Mouse (Mus musculus) left cerebral cortex, postnatal 36 days (tissue): ENCODE measurements around the gene Fgfr2. TPM values are rescaled to one million over a fixed set of nuclear protein-coding genes. Genes with fewer than 3 reads are reported as not detected.
A peak's percentile ranks its signal among the peaks of the same experiment; 100 is the strongest.

Experiments
- DNase-seq, 2 experiments: peaks; one replicate each; pipeline ENCODE4 v3.0.0; 2021 to 2022; ENCODE audit warnings: low spot score in 2 of 2, mixed read lengths in 1 of 2
- intact Hi-C: fragments of 180-260 bp; cut with DNase I; formaldehyde crosslinking; loops from one replicate; pipeline ENCODE4 v1.15.1; 2025
- total RNA-seq, 2 experiments: library from RNA; stranded (reverse); gene quantifications; 2 replicates each; pipeline ENCODE4 v1.2.3; 2021

Fgfr2 gene
- total RNA-seq, 2 experiments from 2014 or later = 41.6 to 46.6 TPM

GRCm38 (mm10) chr7:132775922-132776321, 347.2 kb downstream of the Fgfr2 start:
- intact Hi-C loops = no loop called here
- no peak for DNase-seq

GRCm38 (mm10) chr7:132775333-132775732, 347.8 kb downstream of the Fgfr2 start:
- no peak for DNase-seq
- intact Hi-C loops = no loop called here

GRCm38 (mm10) chr7:132773011-132773705, 350.0 kb downstream of the Fgfr2 start:
- DNase-seq = no peak
- intact Hi-C loops = no loop called here

GRCm38 (mm10) chr7:132772440-132772839, 350.7 kb downstream of the Fgfr2 start:
- intact Hi-C loops = no loop called here

GRCm38 (mm10) chr7:132768498-132769344, 354.4 kb downstream of the Fgfr2 start:
- no peak for DNase-seq
- intact Hi-C loops = loop anchor here (2.0 to 5.0 kb wide), 2 partner anchors 18 to 44 kb away; partner anchors contain the start of gene Fam53b

More at GRCm38 (mm10) chr7:132772440-132772839, 350.7 kb downstream of the Fgfr2 start:
- DNase-seq = no peak

- intact Hi-C loops = loop anchor here (2.0 to 5.0 kb wide), 2 partner anchors 19 to 44 kb away; partner anchors contain the start of gene Fam53b
- DNase-seq = no peak
These were observed 355.2 kb downstream of the Fgfr2 start for GRCm38 (mm10) chr7:132767999-132768370.

- no peak for DNase-seq
- intact Hi-C loops = loop anchor here (5.0 kb wide), 1 partner anchor 45 kb away; the partner anchor contains the start of gene Fam53b
These were observed 355.7 kb downstream of the Fgfr2 start for GRCm38 (mm10) chr7:132767233-132767998.

GRCm38 (mm10) chr7:132766235-132766871, 356.8 kb downstream of the Fgfr2 start:
- no peak for DNase-seq

GRCm38 (mm10) chr7:132765629-132766186, 357.4 kb downstream of the Fgfr2 start:
- intact Hi-C loops = loop anchor here (5.0 kb wide), 1 partner anchor 47 kb away; the partner anchor contains the start of gene Fam53b
- no peak for DNase-seq

More at GRCm38 (mm10) chr7:132766235-132766871, 356.8 kb downstream of the Fgfr2 start:
- intact Hi-C loops = loop anchor here (5.0 kb wide), 1 partner anchor 46 kb away; the partner anchor contains the start of gene Fam53b

GRCm38 (mm10) chr7:132764896-132765491, 358.2 kb downstream of the Fgfr2 start:
- intact Hi-C loops = loop anchor here (5.0 kb wide), 2 partner anchors 32 to 47 kb away; partner anchors contain the start of gene Fam53b
- DNase-seq = no peak

- intact Hi-C loops = loop anchor here (5.0 kb wide), 1 partner anchor 33 kb away; no protein-coding TSS in a partner anchor
These were observed 358.8 kb downstream of the Fgfr2 start for GRCm38 (mm10) chr7:132764314-132764713.

GRCm38 (mm10) chr7:132763911-132764310, 359.2 kb downstream of the Fgfr2 start:
- DNase-seq = no peak
- intact Hi-C loops = loop anchor here (5.0 kb wide), 1 partner anchor 33 kb away; no protein-coding TSS in a partner anchor

More at GRCm38 (mm10) chr7:132764314-132764713, 358.8 kb downstream of the Fgfr2 start:
- no peak for DNase-seq

GRCm38 (mm10) chr7:132763351-132763750, 359.8 kb downstream of the Fgfr2 start:
- intact Hi-C loops = loop anchor here (5.0 kb wide), 1 partner anchor 34 kb away; no protein-coding TSS in a partner anchor
- DNase-seq = peak; percentile 62 to 71

GRCm38 (mm10) chr7:132761409-132761808, 361.7 kb downstream of the Fgfr2 start:
- intact Hi-C loops = loop anchor here (5.0 kb wide), 1 partner anchor 36 kb away; no protein-coding TSS in a partner anchor
- DNase-seq = no peak

GRCm38 (mm10) chr7:132760589-132761180, 362.5 kb downstream of the Fgfr2 start:
- DNase-seq = no peak

GRCm38 (mm10) chr7:132759926-132760325, 363.2 kb downstream of the Fgfr2 start:
- DNase-seq = no peak
- intact Hi-C loops = loop anchor here (5.0 kb wide), 1 partner anchor 37 kb away; no protein-coding TSS in a partner anchor

More at GRCm38 (mm10) chr7:132760589-132761180, 362.5 kb downstream of the Fgfr2 start:
- intact Hi-C loops = loop anchor here (5.0 kb wide), 1 partner anchor 37 kb away; no protein-coding TSS in a partner anchor

- intact Hi-C loops = no loop called here
- DNase-seq = no peak
These were observed 363.7 kb downstream of the Fgfr2 start for GRCm38 (mm10) chr7:132759405-132759891.
